Mouse (Mus musculus): ENCODE data around the gene Etfb. TPM values are rescaled to one million over a fixed set of nuclear protein-coding genes. Genes with fewer than 3 reads are reported as not detected.
A peak's percentile ranks its signal among the peaks of the same experiment; 100 is the strongest.

Gene Etfb
- polyA plus RNA-seq, 1 experiment from 2014 or later: 323 TPM

GRCm38 (mm10) chr7:43462851-43463250 lies 19.0 kb downstream of the Etfb start, which contains the start of gene Vsig10l:
Vsig10l (plus strand) TSS chr7:43463151.
- H3K4me1 ChIP-seq (ENCODE audit: control insufficient read depth, insufficient read depth, low read length): no peaks in the 10 kb centered on the region
- no peak within 1 kb of the TSS for H3K9ac ChIP-seq (ENCODE audit: low read depth, low read length)
- no peak within 1 kb of the TSS for H3K4me3 ChIP-seq (ENCODE audit: low read length)
- no peak within 1 kb of the TSS for H3K27ac ChIP-seq (ENCODE audit: low read depth, low read length)
- no peaks in the 10 kb centered on the region for H3K27me3 ChIP-seq (ENCODE audit: control insufficient read depth, insufficient read depth, low read length)
- H3K36me3 ChIP-seq (ENCODE audit: control insufficient read depth, insufficient read depth, low read length): peaks cover under 1% of the 10 kb centered on the region; the same call in 1 of the 2 replicates
- WGBS: 66% methylated on average over 4 of the region's 4 CpGs
- H3K9me3 ChIP-seq (ENCODE audit: control insufficient read depth, low read length): no peaks in the 10 kb centered on the region
- ATAC-seq (ENCODE audit: low FRiP score, low TSS enrichment): no peak
- H3K4me2 ChIP-seq (replicated peaks; ENCODE audit: low read depth, low read length): no peak within 1 kb of the TSS

GRCm38 (mm10) chr7:43463976-43464375 lies 20.1 kb downstream of the Etfb start:
- H3K36me3 ChIP-seq (ENCODE audit: control insufficient read depth, insufficient read depth, low read length): no peaks in the 10 kb centered on the region
- no peaks in the 10 kb centered on the region for H3K27me3 ChIP-seq (ENCODE audit: control insufficient read depth, insufficient read depth, low read length)
- H3K27ac ChIP-seq (ENCODE audit: low read depth, low read length): no peak overlapping the region
- 83% methylated on average over 7 of the region's 7 CpGs for WGBS
- H3K9me3 ChIP-seq (ENCODE audit: control insufficient read depth, low read length): no peaks in the 10 kb centered on the region
- H3K4me2 ChIP-seq (replicated peaks; ENCODE audit: low read depth, low read length): no peak overlapping the region
- no peaks in the 10 kb centered on the region for H3K4me1 ChIP-seq (ENCODE audit: control insufficient read depth, insufficient read depth, low read length)
- no peak overlapping the region for H3K9ac ChIP-seq (ENCODE audit: low read depth, low read length)
- ATAC-seq (ENCODE audit: low FRiP score, low TSS enrichment): no peak
- H3K4me3 ChIP-seq (ENCODE audit: low read length): no peak overlapping the region

DNA sequence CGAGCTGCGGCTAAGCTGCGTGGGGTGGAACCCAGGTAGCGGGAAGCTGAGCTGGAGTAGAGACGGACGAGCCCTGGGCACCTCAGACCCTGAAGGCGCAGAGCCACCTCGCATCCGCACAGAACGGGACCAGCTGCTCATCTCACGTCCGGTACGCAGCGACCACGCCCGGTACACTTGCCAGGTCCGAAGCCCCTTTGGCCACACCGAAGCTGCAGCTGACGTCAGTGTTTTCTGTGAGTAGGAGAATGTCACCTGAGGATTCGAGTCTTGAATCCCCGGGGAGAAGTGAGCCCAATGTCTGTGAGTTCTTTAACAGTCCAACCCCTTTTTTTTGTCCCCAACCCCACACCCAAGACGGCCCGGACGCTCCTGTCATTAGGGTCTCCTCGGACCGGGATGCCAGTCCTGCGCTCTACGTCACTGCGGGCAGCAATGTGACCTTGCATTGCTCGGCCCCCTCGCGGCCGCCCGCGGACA lies 21.0 kb downstream of the Etfb start:
- Histone ChIP-seq H3K4me1 (ENCODE audit: control insufficient read depth, insufficient read depth, low read length) (no peaks in the 10 kb centered on the region), H3K36me3 (ENCODE audit: control insufficient read depth, insufficient read depth, low read length) (no peaks in the 10 kb centered on the region), H3K9me3 (ENCODE audit: control insufficient read depth, low read length) (no peaks in the 10 kb centered on the region), H3K9ac (ENCODE audit: low read depth, low read length) (peak overlapping the region; percentile 34), H3K4me3 (ENCODE audit: low read length) (peak overlapping the region; percentile 45), H3K4me2 (replicated peaks; ENCODE audit: low read depth, low read length) (peak overlapping the region; percentile 86), H3K27me3 (ENCODE audit: control insufficient read depth, insufficient read depth, low read length) (no peaks in the 10 kb centered on the region), H3K27ac (ENCODE audit: low read depth, low read length) (no peak overlapping the region)
- WGBS: 9% methylated on average over 35 of the region's 35 CpGs
- peak; percentile 5; the same call in 1 of the 2 replicates for ATAC-seq (ENCODE audit: low FRiP score, low TSS enrichment)

GRCm38 (mm10) chr7:43465344-43466098 lies 21.6 kb downstream of the Etfb start:
- no peak overlapping the region for H3K27ac ChIP-seq (ENCODE audit: low read depth, low read length)
- no peaks in the 10 kb centered on the region for H3K36me3 ChIP-seq (ENCODE audit: control insufficient read depth, insufficient read depth, low read length)
- peak overlapping the region; percentile 40; the same call in 1 of the 2 replicates for H3K9ac ChIP-seq (ENCODE audit: low read depth, low read length)
- H3K4me3 ChIP-seq (ENCODE audit: low read length): peak overlapping the region; percentile 45
- H3K27me3 ChIP-seq (ENCODE audit: control insufficient read depth, insufficient read depth, low read length): no peaks in the 10 kb centered on the region
- peak; percentile 90 for ATAC-seq (ENCODE audit: low FRiP score, low TSS enrichment)
- H3K4me1 ChIP-seq (ENCODE audit: control insufficient read depth, insufficient read depth, low read length): no peaks in the 10 kb centered on the region
- under 1% methylated on average over 33 of the region's 33 CpGs for WGBS
- H3K9me3 ChIP-seq (ENCODE audit: control insufficient read depth, low read length): no peaks in the 10 kb centered on the region
- peak overlapping the region; percentile 86 for H3K4me2 ChIP-seq (replicated peaks; ENCODE audit: low read depth, low read length)

DNA sequence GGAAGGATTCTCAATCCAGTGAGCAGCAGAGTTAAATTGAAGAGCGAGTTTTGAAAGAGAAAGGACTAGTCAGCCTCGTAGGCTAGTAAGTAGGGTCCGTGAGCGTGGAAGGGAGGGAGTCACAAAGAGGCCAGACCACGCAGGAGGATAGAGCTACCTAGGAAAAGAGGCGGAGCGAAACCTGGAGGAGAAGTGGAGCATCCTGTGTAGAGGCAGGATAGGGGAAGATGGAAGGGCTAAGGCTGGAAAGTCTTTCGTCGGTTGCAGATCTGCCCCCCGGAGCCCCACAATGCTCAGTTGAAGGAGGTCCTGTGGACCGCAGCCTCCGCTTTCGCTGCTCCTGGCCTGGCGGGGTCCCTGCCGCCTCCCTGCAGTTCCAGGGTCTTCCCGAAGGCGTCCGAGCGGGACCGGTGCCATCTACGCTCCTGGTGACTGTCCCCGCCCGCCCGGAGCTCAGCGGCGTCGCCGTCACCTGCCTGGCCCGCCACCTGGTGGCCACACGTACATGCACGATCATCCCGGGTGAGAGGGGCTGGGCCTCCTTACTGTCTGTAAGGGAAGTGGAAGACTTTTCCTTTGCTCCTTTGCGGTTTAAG lies 22.3 kb downstream of the Etfb start:
- WGBS: under 1% methylated on average over 33 of the region's 33 CpGs
- H3K27ac ChIP-seq (ENCODE audit: low read depth, low read length): no peak overlapping the region
- no peaks in the 10 kb centered on the region for H3K36me3 ChIP-seq (ENCODE audit: control insufficient read depth, insufficient read depth, low read length)
- ATAC-seq (ENCODE audit: low FRiP score, low TSS enrichment): peak; percentile 67
- peak overlapping the region; percentile 45 for H3K4me3 ChIP-seq (ENCODE audit: low read length)
- H3K9me3 ChIP-seq (ENCODE audit: control insufficient read depth, low read length): no peaks in the 10 kb centered on the region
- H3K27me3 ChIP-seq (ENCODE audit: control insufficient read depth, insufficient read depth, low read length): no peaks in the 10 kb centered on the region
- H3K9ac ChIP-seq (ENCODE audit: low read depth, low read length): peak overlapping the region; percentile 40; the same call in 1 of the 2 replicates
- peak overlapping the region; percentile 86 for H3K4me2 ChIP-seq (replicated peaks; ENCODE audit: low read depth, low read length)
- no peaks in the 10 kb centered on the region for H3K4me1 ChIP-seq (ENCODE audit: control insufficient read depth, insufficient read depth, low read length)

DNA sequence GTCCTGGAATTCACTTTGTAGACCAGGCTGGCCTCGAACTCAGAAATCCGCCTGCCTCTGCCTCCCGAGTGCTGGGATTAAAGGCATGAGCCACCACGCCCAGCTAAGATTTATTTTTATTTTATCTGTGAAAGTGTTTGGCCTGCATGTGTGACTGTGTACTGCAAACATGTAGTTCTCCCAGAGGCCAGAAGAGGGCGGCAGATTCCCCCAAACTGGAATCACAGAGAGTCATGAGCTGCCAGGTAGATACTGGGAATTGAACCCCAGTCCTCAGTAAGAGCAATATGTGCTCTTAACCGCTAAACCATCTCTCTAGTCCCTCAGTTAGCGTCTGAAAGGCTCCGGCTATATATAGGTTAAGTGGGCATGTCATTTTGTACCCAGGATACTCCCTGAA lies 26.5 kb downstream of the Etfb start:
- Histone ChIP-seq H3K27ac (ENCODE audit: low read depth, low read length) (no peak overlapping the region), H3K36me3 (ENCODE audit: control insufficient read depth, insufficient read depth, low read length) (no peaks in the 10 kb centered on the region), H3K9ac (ENCODE audit: low read depth, low read length) (no peak overlapping the region), H3K4me3 (ENCODE audit: low read length) (no peak overlapping the region), H3K4me1 (ENCODE audit: control insufficient read depth, insufficient read depth, low read length) (no peaks in the 10 kb centered on the region), H3K9me3 (ENCODE audit: control insufficient read depth, low read length) (no peaks in the 10 kb centered on the region), H3K4me2 (replicated peaks; ENCODE audit: low read depth, low read length) (no peak overlapping the region), H3K27me3 (ENCODE audit: control insufficient read depth, insufficient read depth, low read length) (peaks cover 8% of the 10 kb centered on the region; the same call in 1 of the 2 replicates)
- 45% methylated on average over 8 of the region's 8 CpGs for WGBS
- ATAC-seq (ENCODE audit: low FRiP score, low TSS enrichment): no peak

DNA sequence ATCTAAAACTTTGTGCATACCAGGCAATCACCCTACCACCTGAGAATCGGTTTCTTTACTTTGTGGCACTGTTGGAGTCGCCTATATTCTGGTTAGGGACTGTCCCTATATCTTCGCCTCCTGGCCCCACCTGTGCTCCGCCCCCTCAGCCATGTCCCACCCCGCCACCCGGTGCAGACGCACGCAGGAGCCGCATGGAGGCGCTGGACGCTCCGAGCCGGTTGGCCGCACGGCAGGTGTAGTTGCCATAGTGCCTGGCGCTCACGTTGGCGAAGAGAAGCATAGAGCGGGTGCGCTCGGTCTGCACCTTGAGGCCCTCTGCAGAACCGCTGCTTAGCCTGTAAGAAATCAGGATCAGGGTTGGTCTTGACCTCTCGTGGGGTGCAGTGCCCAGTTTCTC lies 31.8 kb downstream of the Etfb start:
- Histone ChIP-seq H3K4me1 (ENCODE audit: control insufficient read depth, insufficient read depth, low read length) (no peaks in the 10 kb centered on the region), H3K4me2 (replicated peaks; ENCODE audit: low read depth, low read length) (no peak overlapping the region), H3K27me3 (ENCODE audit: control insufficient read depth, insufficient read depth, low read length) (peaks cover 42% of the 10 kb centered on the region), H3K4me3 (ENCODE audit: low read length) (no peak overlapping the region), H3K27ac (ENCODE audit: low read depth, low read length) (no peak overlapping the region), H3K9me3 (ENCODE audit: control insufficient read depth, low read length) (no peaks in the 10 kb centered on the region), H3K36me3 (ENCODE audit: control insufficient read depth, insufficient read depth, low read length) (no peaks in the 10 kb centered on the region), H3K9ac (ENCODE audit: low read depth, low read length) (no peak overlapping the region)
- 8% methylated on average over 23 of the region's 23 CpGs for WGBS
- ATAC-seq (ENCODE audit: low FRiP score, low TSS enrichment): no peak; the same call in 1 of the 2 replicates

- 5% methylated on average over 13 of the region's 13 CpGs for WGBS
- Histone ChIP-seq H3K4me1 (ENCODE audit: control insufficient read depth, insufficient read depth, low read length) (no peaks in the 10 kb centered on the region), H3K27ac (ENCODE audit: low read depth, low read length) (no peak overlapping the region), H3K4me2 (replicated peaks; ENCODE audit: low read depth, low read length) (0 out of 2 replicates have a peak overlapping the region, but pooled peaks have one; percentile 13), H3K27me3 (ENCODE audit: control insufficient read depth, insufficient read depth, low read length) (peaks cover 42% of the 10 kb centered on the region), H3K36me3 (ENCODE audit: control insufficient read depth, insufficient read depth, low read length) (no peaks in the 10 kb centered on the region), H3K9me3 (ENCODE audit: control insufficient read depth, low read length) (no peaks in the 10 kb centered on the region), H3K9ac (ENCODE audit: low read depth, low read length) (no peak overlapping the region), H3K4me3 (ENCODE audit: low read length) (no peak overlapping the region; the same call in 1 of the 2 replicates)
- ATAC-seq (ENCODE audit: low FRiP score, low TSS enrichment): peak; percentile 32; the same call in 1 of the 2 replicates
These were observed 32.5 kb downstream of the Etfb start for GRCm38 (mm10) chr7:43476376-43476775.

- H3K9me3 ChIP-seq (ENCODE audit: control insufficient read depth, low read length): no peaks in the 10 kb centered on the region
- WGBS: 78% methylated on average over 3 of the region's 3 CpGs
- no peaks in the 10 kb centered on the region for H3K36me3 ChIP-seq (ENCODE audit: control insufficient read depth, insufficient read depth, low read length)
- H3K4me1 ChIP-seq (ENCODE audit: control insufficient read depth, insufficient read depth, low read length): 0 out of 2 replicates have a peak, but pooled peaks cover 6% of the 10 kb centered on the region
- H3K9ac ChIP-seq (ENCODE audit: low read depth, low read length): no peak overlapping the region
- H3K27ac ChIP-seq (ENCODE audit: low read depth, low read length): no peak overlapping the region
- H3K27me3 ChIP-seq (ENCODE audit: control insufficient read depth, insufficient read depth, low read length): peaks cover 25% of the 10 kb centered on the region
- no peak for ATAC-seq (ENCODE audit: low FRiP score, low TSS enrichment)
- H3K4me2 ChIP-seq (replicated peaks; ENCODE audit: low read depth, low read length): no peak overlapping the region
- H3K4me3 ChIP-seq (ENCODE audit: low read length): no peak overlapping the region
These were observed 37.3 kb downstream of the Etfb start for GRCm38 (mm10) chr7:43481191-43481590.
